Mouse (Mus musculus) liver, embryonic 13.5 days (tissue): Measurements from ENCODE around the gene 2900026A02Rik. TPM values are rescaled to one million over a fixed set of nuclear protein-coding genes. Genes with fewer than 3 reads are reported as not detected.
A peak's percentile ranks its signal among the peaks of the same experiment; 100 is the strongest.

Experiments used
- ATAC-seq: fragments of 200-750 bp; cut with Nextera tagmentation; 2 replicates; pipeline ENCODE4 v1.8.0; 2017; ENCODE audit warnings: low read depth, mild to moderate bottlenecking, moderate number of reproducible peaks, moderate library complexity
- DNase-seq: peaks from one replicate; pipeline ENCODE4 v3.0.0; 2022
- H3K27ac ChIP-seq: fragments of 300-500 bp; sonication (generic); 2 replicates; pipeline ENCODE4 v1.5.1; 2015; ENCODE audit warnings: moderate library complexity, mild to moderate bottlenecking, inconsistent platforms
- H3K27me3 ChIP-seq: fragments of 300-500 bp; sonication (generic); 2 replicates; pipeline ENCODE4 v1.6.1; 2015; ENCODE audit warnings: mild to moderate bottlenecking, inconsistent platforms
- H3K36me3 ChIP-seq: fragments of 300-500 bp; sonication (generic); 2 replicates; pipeline ENCODE4 v1.6.1; 2015; ENCODE audit warnings: mild to moderate bottlenecking, inconsistent platforms
- H3K4me1 ChIP-seq: fragments of 300-500 bp; sonication (generic); replicated peaks from 2 replicates; pipeline ENCODE4 v1.6.1; 2015; ENCODE audit warnings: inconsistent platforms
- H3K4me2 ChIP-seq: fragments of 300-500 bp; sonication (generic); 2 replicates; pipeline ENCODE4 v1.6.1; 2015; ENCODE audit warnings: inconsistent platforms, mild to moderate bottlenecking, moderate library complexity
- H3K4me3 ChIP-seq: fragments of 300-500 bp; sonication (generic); replicated peaks from 2 replicates; pipeline ENCODE4 v1.5.1; 2015; ENCODE audit warnings: mild to moderate bottlenecking, inconsistent platforms
- H3K9ac ChIP-seq: fragments of 300-500 bp; sonication (generic); 2 replicates; pipeline ENCODE4 v1.6.1; 2015; ENCODE audit warnings: mild to moderate bottlenecking, inconsistent platforms
- H3K9me3 ChIP-seq: fragments of 300-500 bp; sonication (generic); replicated peaks from 2 replicates; pipeline ENCODE4 v1.6.1; 2016; ENCODE audit warnings: inconsistent platforms
- WGBS: fragments of 180-500 bp; shearing (Covaris S2); methylation state at CpG from one replicate; pipeline ENCODE4 v1.1.7; 2015; ENCODE audit not compliant: insufficient replicate concordance; 5-methylcytosine and 5-hydroxymethylcytosine counted together
- polyA plus RNA-seq: library from polyadenylated mRNA; unstranded; fragments of >200 nt; fragmentation: Nextera tagmentation; extraction: Ambion mirVana; gene quantifications from 2 replicates; pipeline ENCODE4 v1.2.1, GENCODE M21; 2015

The 2900026A02Rik gene
- polyA plus RNA-seq, 1 experiment from 2014 or later, result 0.98 TPM

- 62% methylated on average over 11 of the region's 11 CpGs for WGBS
- Histone ChIP-seq H3K4me3 (no peak overlapping the region), H3K27me3 (peaks cover 11% of the 10 kb centered on the region), H3K27ac (no peak overlapping the region), H3K4me1 (peaks cover 38% of the 10 kb centered on the region), H3K9me3 (0 out of 2 replicates have a peak, but pooled peaks cover 4% of the 10 kb centered on the region), H3K4me2 (no peak overlapping the region), H3K36me3 (0 out of 2 replicates have a peak, but pooled peaks cover 5% of the 10 kb centered on the region), H3K9ac (no peak overlapping the region)
- no peak for DNase-seq
- no peak for ATAC-seq
Measured at GRCm38 (mm10) chr5:113142486-113142885, 78.5 kb downstream of the 2900026A02Rik start.

- Histone ChIP-seq H3K4me2 (no peak overlapping the region), H3K27ac (no peak overlapping the region), H3K36me3 (0 out of 2 replicates have a peak, but pooled peaks cover 5% of the 10 kb centered on the region), H3K9ac (no peak overlapping the region), H3K27me3 (peaks cover 16% of the 10 kb centered on the region), H3K4me1 (peaks cover 41% of the 10 kb centered on the region), H3K4me3 (no peak overlapping the region), H3K9me3 (0 out of 2 replicates have a peak, but pooled peaks cover 4% of the 10 kb centered on the region)
- DNase-seq (no peak), ATAC-seq (no peak)
- WGBS, result 73% methylated on average over 5 of the region's 5 CpGs
Measured at GRCm38 (mm10) chr5:113142018-113142417, 79.0 kb downstream of the 2900026A02Rik start.

GRCm38 (mm10) chr5:113140872-113141271 is 80.2 kb downstream of the 2900026A02Rik start:
- Histone ChIP-seq H3K27me3 (peaks cover 21% of the 10 kb centered on the region), H3K9ac (no peak overlapping the region), H3K4me2 (no peak overlapping the region), H3K9me3 (0 out of 2 replicates have a peak, but pooled peaks cover 4% of the 10 kb centered on the region), H3K4me3 (no peak overlapping the region), H3K36me3 (0 out of 2 replicates have a peak, but pooled peaks cover 5% of the 10 kb centered on the region), H3K4me1 (peaks cover 47% of the 10 kb centered on the region), H3K27ac (no peak overlapping the region)
- ATAC-seq (no peak), DNase-seq (no peak)
- 79% methylated on average over 5 of the region's 5 CpGs for WGBS

- ATAC-seq (no peak), DNase-seq (no peak)
- 68% methylated on average over 3 of the region's 3 CpGs for WGBS
- Histone ChIP-seq H3K4me3 (no peak overlapping the region), H3K4me2 (no peak overlapping the region), H3K4me1 (peaks cover 47% of the 10 kb centered on the region), H3K27me3 (peaks cover 21% of the 10 kb centered on the region), H3K27ac (peak overlapping the region; percentile 48), H3K9me3 (0 out of 2 replicates have a peak, but pooled peaks cover 4% of the 10 kb centered on the region), H3K9ac (no peak overlapping the region), H3K36me3 (0 out of 2 replicates have a peak, but pooled peaks cover 5% of the 10 kb centered on the region)
Measured at GRCm38 (mm10) chr5:113140051-113140450, 81.0 kb downstream of the 2900026A02Rik start.

GRCm38 (mm10) chr5:113139064-113139726 is 81.8 kb downstream of the 2900026A02Rik start:
- ATAC-seq (peak; percentile 32; the same call in 1 of the 2 replicates), DNase-seq (no peak)
- Histone ChIP-seq H3K36me3 (0 out of 2 replicates have a peak, but pooled peaks cover 5% of the 10 kb centered on the region), H3K4me2 (peak overlapping the region; percentile 77), H3K9me3 (0 out of 2 replicates have a peak, but pooled peaks cover 4% of the 10 kb centered on the region), H3K4me3 (peak overlapping the region; percentile 60), H3K9ac (peak overlapping the region; percentile 63), H3K4me1 (peaks cover 50% of the 10 kb centered on the region), H3K27me3 (peaks cover 21% of the 10 kb centered on the region), H3K27ac (peak overlapping the region; percentile 48)
- WGBS, result 63% methylated on average over 7 of the region's 7 CpGs

GRCm38 (mm10) chr5:113138319-113139063 is 82.5 kb downstream of the 2900026A02Rik start:
- no peak for DNase-seq
- WGBS, result under 1% methylated on average over 42 of the region's 43 CpGs
- H3K27me3 ChIP-seq, result peaks cover 21% of the 10 kb centered on the region
- ATAC-seq, result peak; percentile 28; the same call in 1 of the 2 replicates
- peak overlapping the region; percentile 39; the same call in 1 of the 2 replicates for H3K27ac ChIP-seq
- peaks cover 50% of the 10 kb centered on the region for H3K4me1 ChIP-seq
- H3K4me2 ChIP-seq, result peak overlapping the region; percentile 77
- 0 out of 2 replicates have a peak, but pooled peaks cover 4% of the 10 kb centered on the region for H3K9me3 ChIP-seq
- peak overlapping the region; percentile 63 for H3K9ac ChIP-seq
- peak overlapping the region; percentile 60 for H3K4me3 ChIP-seq
- 0 out of 2 replicates have a peak, but pooled peaks cover 5% of the 10 kb centered on the region for H3K36me3 ChIP-seq

GRCm38 (mm10) chr5:113137691-113138318 is 83.2 kb downstream of the 2900026A02Rik start:
- Histone ChIP-seq H3K4me2 (peak overlapping the region; percentile 77), H3K9ac (peak overlapping the region; percentile 63), H3K9me3 (0 out of 2 replicates have a peak, but pooled peaks cover 4% of the 10 kb centered on the region), H3K27ac (no peak overlapping the region; the same call in 1 of the 2 replicates), H3K36me3 (0 out of 2 replicates have a peak, but pooled peaks cover 5% of the 10 kb centered on the region), H3K27me3 (peaks cover 21% of the 10 kb centered on the region), H3K4me1 (peaks cover 54% of the 10 kb centered on the region), H3K4me3 (peak overlapping the region; percentile 60)
- peak; percentile 12; the same call in 1 of the 2 replicates for ATAC-seq
- 14% methylated on average over 36 of the region's 36 CpGs for WGBS
- DNase-seq, result no peak

- WGBS, result 51% methylated on average over 13 of the region's 13 CpGs
- no peak for ATAC-seq
- 0 out of 2 replicates have a peak, but pooled peaks cover 4% of the 10 kb centered on the region for H3K9me3 ChIP-seq
Measured at GRCm38 (mm10) chr5:113136951-113137487, 84.0 kb downstream of the 2900026A02Rik start.

GRCm38 (mm10) chr5:113135513-113135912 is 85.5 kb downstream of the 2900026A02Rik start:
- 0 out of 2 replicates have a peak, but pooled peaks cover 2% of the 10 kb centered on the region for H3K9me3 ChIP-seq
- H3K9ac ChIP-seq, result peak overlapping the region; percentile 1; the same call in 1 of the 2 replicates
- DNase-seq (no peak), ATAC-seq (peak; percentile 22)
- H3K27ac ChIP-seq, result no peak overlapping the region
- 14% methylated on average over 10 of the region's 10 CpGs for WGBS
- peak overlapping the region; percentile 25 for H3K4me2 ChIP-seq
- peaks cover 21% of the 10 kb centered on the region for H3K27me3 ChIP-seq
- 0 out of 2 replicates have a peak, but pooled peaks cover under 1% of the 10 kb centered on the region for H3K36me3 ChIP-seq
- H3K4me3 ChIP-seq, result no peak overlapping the region
- peaks cover 56% of the 10 kb centered on the region for H3K4me1 ChIP-seq

More at GRCm38 (mm10) chr5:113136951-113137487, 84.0 kb downstream of the 2900026A02Rik start:
- Histone ChIP-seq H3K27me3 (peaks cover 21% of the 10 kb centered on the region), H3K36me3 (0 out of 2 replicates have a peak, but pooled peaks cover 5% of the 10 kb centered on the region), H3K9ac (no peak overlapping the region), H3K4me3 (peak overlapping the region; percentile 60), H3K27ac (no peak overlapping the region), H3K4me1 (peaks cover 56% of the 10 kb centered on the region), H3K4me2 (peak overlapping the region; percentile 77)
- DNase-seq, result no peak
